Mouse (Mus musculus) liver, adult 2 months (tissue): ENCODE results near the gene Ttyh3.

Experiments used
- CTCF ChIP-seq: fragments of 200-500 bp; IDR thresholded peaks from 2 replicates; pipeline ENCODE4 v1.5.1; 2011; ENCODE audit warnings: low read depth, low read length, control low read depth
- POLR2A ChIP-seq: fragments of 200-500 bp; IDR thresholded peaks from 2 replicates; pipeline ENCODE4 v1.6.1; 2011; ENCODE audit warnings: low read length, control low read depth; ENCODE audit not compliant: insufficient read depth; ENCODE audit errors: extremely low read depth

DNA sequence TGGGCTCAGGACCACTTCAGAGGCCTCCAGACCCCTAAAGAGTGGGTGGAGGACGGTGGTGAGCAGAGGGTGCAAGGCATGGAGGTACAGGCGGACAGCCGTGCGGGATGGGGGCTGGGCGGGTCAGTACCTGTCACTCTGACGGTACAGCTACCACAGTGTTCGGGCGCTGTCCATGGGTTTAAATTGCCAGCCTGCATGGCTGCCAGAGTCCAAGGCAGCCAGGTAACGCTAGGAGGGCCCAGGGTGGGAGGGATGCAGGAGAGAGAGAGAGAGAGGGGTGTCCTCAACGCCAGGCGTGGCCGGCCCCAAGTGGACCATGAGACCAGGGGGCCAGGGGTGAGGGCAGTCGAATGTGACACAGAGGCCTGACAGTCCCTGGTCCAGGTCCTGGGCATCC lies 23.9 kb downstream of the Ttyh3 start:
- TF ChIP-seq POLR2A (no peak), CTCF (no peak)
